Mouse (Mus musculus) ES-Bruce4 (cell line): ENCODE measurements around the gene Spg21.

Experiments used
- CTCF ChIP-seq: IDR thresholded peaks from one replicate; pipeline ENCODE4 v1.8.1; 2011; ENCODE audit warnings: low read depth, low read length
- POLR2A ChIP-seq: IDR thresholded peaks from one replicate; pipeline ENCODE4 v1.8.1; 2011; ENCODE audit warnings: low read length; ENCODE audit not compliant: insufficient read depth

GRCm38 (mm10) chr9:65528417-65529038 is 67.8 kb downstream of the Spg21 start:
- TF ChIP-seq CTCF (no peak), POLR2A (no peak)
